Mouse (Mus musculus) liver, adult 2 months (tissue): Measurements from ENCODE around the gene Cnn2. TPM values are rescaled to one million over a fixed set of nuclear protein-coding genes. Genes with fewer than 3 reads are reported as not detected.

ENCODE experiments used
- DNase-seq: peaks from one replicate; pipeline ENCODE4 v3.0.0-alpha.2; 2011; ENCODE audit warnings: low read depth, low spot score; ENCODE audit errors: extremely low read depth
- H3K27ac ChIP-seq: fragments of 200-500 bp; replicated peaks from 2 replicates; pipeline ENCODE4 v1.5.1; 2012; ENCODE audit warnings: low read depth, mild to moderate bottlenecking, control low read depth, inconsistent platforms, low read length; ENCODE audit not compliant: insufficient read depth
- H3K27me3 ChIP-seq: fragments of 200-500 bp; 2 replicates; pipeline ENCODE4 v1.6.1; 2012; ENCODE audit warnings: mild to moderate bottlenecking, moderate library complexity, low read length, inconsistent platforms; ENCODE audit not compliant: control insufficient read depth, insufficient read depth
- H3K36me3 ChIP-seq: fragments of 200-500 bp; 2 replicates; pipeline ENCODE4 v1.6.1; 2012; ENCODE audit warnings: low read length, inconsistent platforms; ENCODE audit not compliant: control insufficient read depth, insufficient read depth
- H3K4me1 ChIP-seq: fragments of 200-500 bp; 2 replicates; pipeline ENCODE4 v1.6.1; 2011; ENCODE audit warnings: low read length; ENCODE audit not compliant: control insufficient read depth, insufficient read depth
- H3K4me3 ChIP-seq: fragments of 200-500 bp; 2 replicates; pipeline ENCODE4 v1.5.1; 2011; ENCODE audit warnings: low read depth, mild to moderate bottlenecking, control low read depth, low read length, moderate library complexity; ENCODE audit not compliant: insufficient read depth
- H3K79me2 ChIP-seq: fragments of 200-500 bp; 2 replicates; pipeline ENCODE4 v1.6.1; 2012; ENCODE audit warnings: inconsistent platforms, mild to moderate bottlenecking, low read length, moderate library complexity; ENCODE audit not compliant: control insufficient read depth, insufficient read depth
- H3K9ac ChIP-seq: fragments of 200-500 bp; 2 replicates; pipeline ENCODE4 v1.6.1; 2012; ENCODE audit warnings: low read depth, mild to moderate bottlenecking, control low read depth, inconsistent platforms, low read length
- CTCF ChIP-seq: fragments of 200-500 bp; IDR thresholded peaks from 2 replicates; pipeline ENCODE4 v1.5.1; 2011; ENCODE audit warnings: low read depth, low read length, control low read depth
- POLR2A ChIP-seq: fragments of 200-500 bp; IDR thresholded peaks from 2 replicates; pipeline ENCODE4 v1.6.1; 2011; ENCODE audit warnings: low read length, control low read depth; ENCODE audit not compliant: insufficient read depth; ENCODE audit errors: extremely low read depth
- WGBS: fragments of 180-500 bp; shearing (Covaris S2); methylation state at CpG from one replicate; pipeline ENCODE4 v1.1.7; 2018; 5-methylcytosine and 5-hydroxymethylcytosine counted together
- polyA plus RNA-seq: library from polyadenylated mRNA; depleted of rRNA; stranded (reverse); fragments of >200 nt; gene quantifications from 2 replicates; pipeline ENCODE4 v1.2.3, GENCODE M21; 2012
- total RNA-seq: library from RNA; depleted of rRNA; stranded (reverse); fragments of >200 nt; gene quantifications from 2 replicates; pipeline ENCODE4 v1.2.3, GENCODE M21; 2014

The Cnn2 gene
- total and polyA plus RNA-seq, 2 experiments = 5.2 to 9.8 TPM

- no peak overlapping the region for H3K4me3 ChIP-seq
- no peak for DNase-seq
Observed at GRCm38 (mm10) chr10:79946752-79947322, 41.5 kb upstream of the Cnn2 start.

GRCm38 (mm10) chr10:79947502-79947901 is 40.9 kb upstream of the Cnn2 start:
- Histone ChIP-seq H3K79me2 (no peaks in the 10 kb centered on the region), H3K9ac (no peak overlapping the region), H3K36me3 (no peaks in the 10 kb centered on the region)

More at GRCm38 (mm10) chr10:79946752-79947322, 41.5 kb upstream of the Cnn2 start:
- TF ChIP-seq POLR2A = no peak
- no peak for TF ChIP-seq CTCF
- H3K27me3 ChIP-seq = no peaks in the 10 kb centered on the region
- H3K36me3 ChIP-seq = no peaks in the 10 kb centered on the region
- H3K79me2 ChIP-seq = no peaks in the 10 kb centered on the region
- 80% methylated on average over 7 of the region's 7 CpGs for WGBS
- H3K9ac ChIP-seq = no peak overlapping the region
- no peak overlapping the region for H3K27ac ChIP-seq
- no peaks in the 10 kb centered on the region for H3K4me1 ChIP-seq

GRCm38 (mm10) chr10:79949873-79950272 is 38.5 kb upstream of the Cnn2 start:
- H3K9ac ChIP-seq = no peak overlapping the region
- H3K36me3 ChIP-seq = no peaks in the 10 kb centered on the region
- no peaks in the 10 kb centered on the region for H3K79me2 ChIP-seq
- no peaks in the 10 kb centered on the region for H3K27me3 ChIP-seq
- no peak overlapping the region for H3K27ac ChIP-seq
- 90% methylated on average over 4 of the region's 4 CpGs for WGBS
- no peak overlapping the region for H3K4me3 ChIP-seq
- H3K4me1 ChIP-seq = no peaks in the 10 kb centered on the region
- TF ChIP-seq CTCF (no peak), POLR2A (no peak)
- no peak for DNase-seq

More at GRCm38 (mm10) chr10:79947502-79947901, 40.9 kb upstream of the Cnn2 start:
- H3K27ac ChIP-seq = no peak overlapping the region
- no peak overlapping the region for H3K4me3 ChIP-seq
- TF ChIP-seq CTCF (no peak), POLR2A (no peak)
- no peak for DNase-seq
- 92% methylated on average over 6 of the region's 6 CpGs for WGBS
- H3K4me1 ChIP-seq = no peaks in the 10 kb centered on the region
- H3K27me3 ChIP-seq = no peaks in the 10 kb centered on the region

GRCm38 (mm10) chr10:79950661-79951060 is 37.7 kb upstream of the Cnn2 start:
- DNase-seq = no peak
- H3K36me3 ChIP-seq = no peaks in the 10 kb centered on the region
- no peaks in the 10 kb centered on the region for H3K4me1 ChIP-seq
- no peak overlapping the region for H3K9ac ChIP-seq
- TF ChIP-seq CTCF (no peak), POLR2A (no peak)
- H3K79me2 ChIP-seq = no peaks in the 10 kb centered on the region
- no peaks in the 10 kb centered on the region for H3K27me3 ChIP-seq
- no peak overlapping the region for H3K4me3 ChIP-seq
- H3K27ac ChIP-seq = no peak overlapping the region
- 93% methylated on average over 18 of the region's 18 CpGs for WGBS

- peaks cover 2% of the 10 kb centered on the region; the same call in 1 of the 2 replicates for H3K4me1 ChIP-seq
- H3K79me2 ChIP-seq = no peaks in the 10 kb centered on the region
- DNase-seq = no peak
- no peak overlapping the region for H3K4me3 ChIP-seq
- no peaks in the 10 kb centered on the region for H3K27me3 ChIP-seq
- no peak overlapping the region for H3K9ac ChIP-seq
- no peaks in the 10 kb centered on the region for H3K36me3 ChIP-seq
- no peak overlapping the region for H3K27ac ChIP-seq
- WGBS = 81% methylated on average over 6 of the region's 6 CpGs
- TF ChIP-seq POLR2A (no peak), CTCF (peak; percentile 83)
Observed at GRCm38 (mm10) chr10:79953946-79954345, 34.4 kb upstream of the Cnn2 start.

GRCm38 (mm10) chr10:79955691-79956090 is 32.7 kb upstream of the Cnn2 start:
- Histone ChIP-seq H3K4me1 (peaks cover 3% of the 10 kb centered on the region; the same call in 1 of the 2 replicates), H3K79me2 (peaks cover 4% of the 10 kb centered on the region; the same call in 1 of the 2 replicates), H3K4me3 (no peak overlapping the region), H3K9ac (no peak overlapping the region), H3K36me3 (no peaks in the 10 kb centered on the region), H3K27me3 (no peaks in the 10 kb centered on the region), H3K27ac (no peak overlapping the region)
- DNase-seq = no peak
- TF ChIP-seq POLR2A = no peak
- TF ChIP-seq CTCF = no peak
- whole genome bisulfite sequencing = 91% methylated on average over 9 of the region's 9 CpGs
